Mouse (Mus musculus) heart, adult 2 months (tissue): ENCODE measurements around the gene Kbtbd13. TPM values are rescaled to one million over a fixed set of nuclear protein-coding genes. Genes with fewer than 3 reads are reported as not detected.

Experiments
- DNase-seq, 2 experiments: peaks; one replicate each; pipeline ENCODE4 v3.0.0; 2021
- H3K27ac ChIP-seq: fragments of 200-600 bp; 2 replicates; pipeline ENCODE4 v1.8.1; 2022
- H3K27me3 ChIP-seq: fragments of 200-500 bp; 2 replicates; pipeline ENCODE4 v1.6.1; 2012; ENCODE audit warnings: mild to moderate bottlenecking, low read length, inconsistent platforms, mixed read lengths; ENCODE audit not compliant: control insufficient read depth, insufficient read depth
- H3K36me3 ChIP-seq: fragments of 200-500 bp; 2 replicates; pipeline ENCODE4 v1.6.1; 2012; ENCODE audit warnings: low read length, inconsistent platforms; ENCODE audit not compliant: control insufficient read depth, insufficient read depth
- H3K4me1 ChIP-seq: fragments of 200-500 bp; 2 replicates; pipeline ENCODE4 v1.6.1; 2011; ENCODE audit warnings: low read length; ENCODE audit not compliant: control insufficient read depth, insufficient read depth
- H3K4me3 ChIP-seq: fragments of 200-600 bp; 2 replicates; pipeline ENCODE4 v1.8.1; 2022
- H3K79me2 ChIP-seq: fragments of 200-500 bp; replicated peaks from 2 replicates; pipeline ENCODE4 v1.6.1; 2012; ENCODE audit warnings: mild to moderate bottlenecking, inconsistent platforms, low read length, moderate library complexity, mixed read lengths; ENCODE audit not compliant: control insufficient read depth, insufficient read depth
- H3K9ac ChIP-seq: fragments of 200-500 bp; 2 replicates; pipeline ENCODE4 v1.6.1; 2012; ENCODE audit warnings: low read depth, mild to moderate bottlenecking, control low read depth, inconsistent platforms, low read length, mixed read lengths
- CTCF ChIP-seq: fragments of 200-600 bp; IDR thresholded peaks from 2 replicates; pipeline ENCODE4 v1.8.1; 2022; ENCODE audit warnings: antibody characterized with exemption, mild to moderate bottlenecking, moderate library complexity
- EP300 ChIP-seq: fragments of 200-500 bp; IDR thresholded peaks from 2 replicates; pipeline ENCODE4 v1.6.1; 2011; ENCODE audit warnings: low read depth, low read length, control low read depth; ENCODE audit not compliant: insufficient read depth
- POLR2A ChIP-seq: fragments of 200-500 bp; IDR thresholded peaks from 2 replicates; pipeline ENCODE4 v1.6.1; 2011; ENCODE audit warnings: mild to moderate bottlenecking, low read depth, low read length, control low read depth; ENCODE audit not compliant: insufficient read depth
- WGBS: fragments of 180-500 bp; shearing (Covaris S2); methylation state at CpG from one replicate; pipeline ENCODE4 v1.1.7; 2018; 5-methylcytosine and 5-hydroxymethylcytosine counted together
- intact Hi-C: fragments of 180-260 bp; cut with DNase I; formaldehyde crosslinking; loops from one replicate; pipeline ENCODE4 v1.15.1; 2025
- long read RNA-seq: library from polyadenylated mRNA; stranded (forward); transcript quantifications from one replicate; pipeline ENCODE4 v2.0.0, GENCODE M21; 2021
- polyA plus RNA-seq: library from polyadenylated mRNA; depleted of rRNA; stranded (reverse); fragments of >200 nt; gene quantifications from 2 replicates; pipeline ENCODE4 v1.2.3, GENCODE M21; 2012; rRNA removed
- total RNA-seq, 2 experiments: library from RNA; stranded (reverse); gene quantifications; 2 replicates each; pipeline ENCODE4 v1.2.3; 2021

Kbtbd13 gene
- total RNA-seq (1 to 10 TPM; 2.1 to 2.6 TPM), polyA plus RNA-seq (2.4 and 4.0 TPM in 2 replicates)
- long read RNA-seq, partial matches to known transcripts: 0 of 2 reads
- long read RNA-seq, other reads (novel, unspliced or antisense): 0 of 2 reads

DNA sequence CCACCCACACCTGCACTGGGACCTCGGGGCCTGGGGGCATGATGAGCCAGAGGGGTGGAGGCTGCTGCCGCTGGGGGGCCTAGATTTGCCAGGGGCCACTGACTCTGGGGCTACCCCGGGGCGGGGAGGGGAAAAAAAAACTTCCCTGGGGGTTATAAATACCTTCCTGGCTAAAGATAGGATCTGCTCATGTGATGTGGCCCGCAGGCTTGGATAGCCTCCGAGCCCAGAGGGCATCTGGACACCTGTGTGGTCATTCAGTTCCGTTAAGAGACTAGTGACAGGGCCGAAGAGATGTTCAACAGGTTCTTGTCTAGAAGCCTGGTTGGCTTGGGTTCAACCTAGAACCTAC lies at the start of gene Kbtbd13:
Kbtbd13 (minus strand) TSS at position 40 of the 352 bp plus-strand sequence.
- intact Hi-C loops: no loop called here
- H3K27ac ChIP-seq: peak within 1 kb of the TSS; percentile 74
- 23% methylated on average over 8 of the region's 8 CpGs for WGBS

DNA sequence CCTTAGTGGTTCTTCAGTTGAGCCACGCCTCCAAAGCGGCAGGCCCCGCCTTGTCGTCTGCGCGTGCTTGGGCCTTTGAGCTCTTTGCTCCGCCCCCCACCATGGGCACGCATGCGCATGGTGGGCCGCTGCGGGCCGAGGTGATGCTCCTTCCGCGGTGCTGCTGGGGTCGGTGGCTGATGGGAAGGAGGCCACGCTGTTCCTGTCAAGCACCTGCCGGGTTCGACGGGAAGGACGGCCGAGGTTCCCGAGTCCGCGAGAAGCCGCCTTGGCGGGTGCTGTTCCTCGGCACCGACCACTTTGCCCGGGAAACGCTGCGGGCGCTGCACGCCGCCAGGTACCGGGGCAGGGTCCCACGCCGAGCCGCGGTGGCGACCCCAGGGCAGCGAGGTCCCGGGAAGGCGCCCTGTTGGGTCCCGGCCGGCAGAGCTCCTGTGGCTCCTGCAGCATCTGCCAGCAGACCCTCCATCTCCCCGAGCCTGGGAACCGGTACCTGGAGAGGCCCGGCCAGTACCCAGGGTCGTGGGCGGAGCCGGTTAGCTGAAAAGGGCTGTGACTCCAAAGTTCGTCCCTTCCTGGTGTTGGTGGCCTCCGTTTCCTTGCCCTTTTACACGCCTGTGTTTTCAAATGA lies 44.3 kb upstream of the Kbtbd13 start, which contains the start of gene Mtfmt:
Mtfmt (plus strand) TSS at position 112 of the 631 bp plus-strand sequence.
- peak within 1 kb of the TSS; percentile 64 for H3K9ac ChIP-seq
- no peaks in the 10 kb centered on the region for H3K79me2 ChIP-seq
- peak within 1 kb of the TSS; percentile 47; the same call in 1 of the 2 replicates for H3K27ac ChIP-seq
- intact Hi-C loops: no loop called here
- peak within 1 kb of the TSS; percentile 87 for H3K4me3 ChIP-seq
- H3K4me1 ChIP-seq: peaks cover 3% of the 10 kb centered on the region
- DNase-seq: peak; percentile 93 to 95
- TF ChIP-seq POLR2A (peak; percentile 81), EP300 (no peak)
- H3K27me3 ChIP-seq: no peaks in the 10 kb centered on the region
- under 1% methylated on average over 54 of the region's 54 CpGs for WGBS
- H3K36me3 ChIP-seq: no peaks in the 10 kb centered on the region

More for the DNA sequence above, at the start of gene Kbtbd13:
- TF ChIP-seq CTCF (no peak), POLR2A (no peak), EP300 (0 out of 2 replicates have a peak, but pooled peaks have one; percentile 55)
- Histone ChIP-seq H3K27me3 (peaks cover 3% of the 10 kb centered on the region; the same call in 1 of the 2 replicates), H3K9ac (peak within 1 kb of the TSS; percentile 82), H3K4me3 (peak within 1 kb of the TSS; percentile 50), H3K4me1 (peaks cover 11% of the 10 kb centered on the region), H3K36me3 (no peaks in the 10 kb centered on the region), H3K79me2 (no peaks in the 10 kb centered on the region)
- peak in 1 of 2 experiments; percentile 57 for DNase-seq

DNA sequence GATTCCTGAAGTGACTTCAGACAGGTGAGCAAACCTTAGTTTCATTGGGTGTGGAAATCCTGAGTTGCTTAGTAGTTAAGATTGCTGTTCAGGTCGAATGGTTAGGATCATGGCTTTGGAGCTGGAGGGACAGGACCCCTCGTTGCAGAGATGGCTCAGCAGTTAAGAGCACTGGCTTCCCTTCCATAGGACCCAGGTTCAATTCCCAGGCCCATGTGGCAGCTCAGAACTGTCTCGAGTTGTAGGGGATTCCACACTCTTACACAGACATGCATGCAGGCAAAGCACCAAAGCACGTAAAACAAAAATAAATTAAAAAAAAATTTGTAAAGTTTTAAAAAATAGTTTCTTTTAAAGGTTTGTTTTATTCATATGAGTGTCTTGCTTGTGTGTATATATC lies 43.8 kb upstream of the Kbtbd13 start:
- H3K79me2 ChIP-seq: no peaks in the 10 kb centered on the region
- H3K9ac ChIP-seq: no peak overlapping the region
- intact Hi-C loops: no loop called here
- H3K4me3 ChIP-seq: peak overlapping the region; percentile 87; the same call in 1 of the 2 replicates
- no peaks in the 10 kb centered on the region for H3K27me3 ChIP-seq
- no peak for TF ChIP-seq POLR2A
- TF ChIP-seq CTCF: no peak
- TF ChIP-seq EP300: no peak
- WGBS: 67% methylated on average over 4 of the region's 4 CpGs
- H3K4me1 ChIP-seq: peaks cover 3% of the 10 kb centered on the region
- DNase-seq: no peak
- no peaks in the 10 kb centered on the region for H3K36me3 ChIP-seq
- H3K27ac ChIP-seq: no peak overlapping the region

DNA sequence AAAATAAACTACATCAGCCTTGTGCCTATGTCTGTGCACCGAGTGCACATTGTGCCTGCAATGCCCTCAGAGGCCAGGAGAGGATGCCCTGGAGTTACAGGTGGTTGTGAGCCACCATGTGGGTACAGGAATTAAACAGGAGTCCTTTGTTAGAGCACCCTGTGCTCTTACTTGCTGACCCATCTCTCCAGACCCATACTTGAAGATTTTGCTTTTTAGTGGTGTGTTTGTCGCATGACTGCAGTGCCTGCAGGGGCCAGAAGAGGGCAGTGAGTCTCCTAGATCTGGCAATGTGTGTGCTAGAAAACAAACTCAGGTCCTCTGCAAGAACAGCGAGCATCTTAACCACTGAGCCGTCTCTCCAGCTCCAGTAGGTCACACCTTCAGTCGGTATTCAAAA lies 42.7 kb upstream of the Kbtbd13 start:
- DNase-seq: peak; percentile 20 to 44
- no peak overlapping the region for H3K27ac ChIP-seq
- no peaks in the 10 kb centered on the region for H3K27me3 ChIP-seq
- WGBS: 63% methylated on average over 5 of the region's 5 CpGs
- peaks cover 3% of the 10 kb centered on the region for H3K4me1 ChIP-seq
- H3K4me3 ChIP-seq: no peak overlapping the region
- intact Hi-C loops: loop anchor here (5.0 kb wide), 1 partner anchor 212 kb away; no protein-coding TSS in a partner anchor
- no peaks in the 10 kb centered on the region for H3K79me2 ChIP-seq
- no peaks in the 10 kb centered on the region for H3K36me3 ChIP-seq
- no peak overlapping the region for H3K9ac ChIP-seq
- no peak for TF ChIP-seq EP300
- TF ChIP-seq CTCF: peak; percentile 70

DNA sequence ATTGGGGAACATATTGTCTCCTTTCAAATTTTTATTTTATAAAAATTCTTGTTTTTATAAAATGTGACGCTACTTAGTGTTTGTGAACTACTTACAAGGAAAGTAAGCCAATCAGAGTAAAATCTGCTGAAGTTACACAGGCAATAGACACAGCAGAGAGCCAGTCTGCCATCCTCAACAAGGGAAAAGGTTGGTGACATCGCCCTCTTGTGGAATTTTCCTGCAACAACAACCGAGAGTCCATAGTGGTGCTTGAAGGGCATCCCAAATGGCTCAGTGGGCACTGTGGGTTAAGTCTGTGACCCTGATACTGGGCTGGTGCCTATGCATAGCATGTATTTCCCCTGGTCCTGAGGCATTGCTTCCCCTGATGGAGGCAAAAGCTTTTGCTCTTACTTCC lies 40.8 kb upstream of the Kbtbd13 start:
- peak; percentile 76 to 81 for DNase-seq
- no peaks in the 10 kb centered on the region for H3K27me3 ChIP-seq
- no peaks in the 10 kb centered on the region for H3K79me2 ChIP-seq
- no peak overlapping the region for H3K27ac ChIP-seq
- H3K4me3 ChIP-seq: no peak overlapping the region
- no peak overlapping the region for H3K9ac ChIP-seq
- peak; percentile 97 for TF ChIP-seq CTCF
- peak; percentile 80; the same call in 1 of the 2 replicates for TF ChIP-seq EP300
- no peak for TF ChIP-seq POLR2A
- 3% methylated on average over 3 of the region's 3 CpGs for WGBS
- intact Hi-C loops: loop anchor here (1.0 to 5.0 kb wide), 3 partner anchors 39 to 210 kb away; no protein-coding TSS in a partner anchor
- peaks cover 3% of the 10 kb centered on the region for H3K4me1 ChIP-seq
- no peaks in the 10 kb centered on the region for H3K36me3 ChIP-seq

DNA sequence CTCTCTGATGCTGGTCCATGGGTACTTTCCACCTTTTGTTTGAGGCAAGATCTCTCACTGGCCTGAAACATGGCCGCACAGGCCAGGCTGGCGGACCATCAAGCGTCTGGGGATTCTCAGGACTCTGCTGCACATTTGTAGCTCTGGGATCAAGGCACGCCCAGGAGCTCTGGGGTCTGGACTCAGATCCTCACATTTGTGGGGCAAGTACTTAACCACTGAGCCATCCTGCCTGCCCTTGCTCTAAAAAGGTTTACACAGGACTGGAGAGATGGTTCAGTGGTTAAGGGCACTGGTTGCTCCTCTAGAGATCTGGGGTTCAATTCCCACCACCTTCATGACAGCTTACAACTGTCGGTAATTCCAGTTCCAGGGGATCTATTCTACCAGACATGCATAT lies 39.5 kb upstream of the Kbtbd13 start:
- Histone ChIP-seq H3K36me3 (no peaks in the 10 kb centered on the region), H3K27me3 (no peaks in the 10 kb centered on the region), H3K79me2 (no peaks in the 10 kb centered on the region), H3K4me3 (no peak overlapping the region), H3K9ac (no peak overlapping the region), H3K27ac (no peak overlapping the region), H3K4me1 (peaks cover 2% of the 10 kb centered on the region)
- intact Hi-C loops: loop anchor here (5.0 kb wide), 1 partner anchor 209 kb away; no protein-coding TSS in a partner anchor
- no peak for DNase-seq
- TF ChIP-seq EP300: no peak
- no peak for TF ChIP-seq CTCF
- 90% methylated on average over 5 of the region's 5 CpGs for WGBS
